In the genomic region with DNA sequence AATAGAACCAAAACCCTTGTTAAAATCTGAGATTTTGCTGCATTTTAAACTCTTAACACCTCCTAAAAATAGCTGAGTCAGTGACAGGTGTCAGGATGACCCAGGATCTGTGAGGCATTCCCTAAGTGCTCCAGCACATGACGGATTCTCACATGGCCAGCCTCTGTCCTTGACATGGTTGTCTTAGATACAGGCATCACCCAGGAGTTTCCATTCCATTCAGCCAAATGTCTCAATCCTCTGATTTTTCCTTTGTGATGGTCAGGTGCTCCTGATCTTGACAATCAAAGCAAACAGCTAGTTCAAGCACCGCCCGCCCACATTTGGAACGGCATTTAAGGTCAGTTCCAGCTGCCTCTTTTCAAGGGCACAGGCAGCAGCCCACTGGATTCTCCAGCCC, we compare ENCODE assay signal across 20 mouse cellular contexts.
DNase-seq lines count a peak whose midpoint lies in the region; ATAC-seq and TF ChIP-seq lines count a peak whose summit lies in the region.
"Had no signal": no experiment of that assay in that cellular context is flagged by ENCODE, and none has a peak within 500 bp of the region (broad histone marks: within the 10 kb centered on the region; RNA-seq: fewer than 3 reads in every experiment).

No protein-coding gene starts in this region.

- no peak overlapping the region for H3K4me2 ChIP-seq in heart, embryonic 12.5 days
- H3K4me2 ChIP-seq in myocyte (ENCODE audit: low read depth) = no peak overlapping the region
- no peak overlapping the region for H3K4me2 ChIP-seq in forebrain, embryonic 11.5 days (ENCODE audit: low read depth, low read length, severe bottlenecking)
- H3K4me2 ChIP-seq: forebrain, embryonic 12.5 days; neural tube, embryonic 13.5 days had no signal

- 56% methylated on average over 4 of the region's 4 CpGs for WGBS in heart, embryonic 12.5 days
- 93% methylated on average over 4 of the region's 4 CpGs for WGBS in forebrain, embryonic 11.5 days

- H3K4me1 ChIP-seq in heart, embryonic 12.5 days (replicated peaks) = peaks cover 19% of the 10 kb centered on the region
- H3K4me1 ChIP-seq in forebrain, embryonic 11.5 days (replicated peaks; ENCODE audit: control insufficient read depth, insufficient read depth, low read length) = no peaks in the 10 kb centered on the region
- H3K4me1 ChIP-seq: forebrain, embryonic 12.5 days; neural tube, embryonic 13.5 days had no signal

- H3K27ac ChIP-seq in heart, embryonic 12.5 days (ENCODE audit: poor library complexity, severe bottlenecking) = no peak overlapping the region; the same call in 1 of the 2 replicates
- H3K27ac ChIP-seq in forebrain, embryonic 11.5 days (ENCODE audit: low read depth, low read length) = no peak overlapping the region
- H3K27ac ChIP-seq: forebrain, embryonic 12.5 days; neural tube, embryonic 13.5 days had no signal

- H3K9me3 ChIP-seq in heart, embryonic 12.5 days (replicated peaks) = no peaks in the 10 kb centered on the region
- no peaks in the 10 kb centered on the region for H3K9me3 ChIP-seq in forebrain, embryonic 11.5 days (ENCODE audit: control insufficient read depth, low read length)
- H3K9me3 ChIP-seq: forebrain, embryonic 12.5 days; neural tube, embryonic 13.5 days had no signal

- no peak overlapping the region for H3ac ChIP-seq in myocyte (ENCODE audit: control insufficient read depth, insufficient read length)

- H3K27me3 ChIP-seq in heart, embryonic 12.5 days (replicated peaks) = no peaks in the 10 kb centered on the region
- no peaks in the 10 kb centered on the region for H3K27me3 ChIP-seq in myocyte (ENCODE audit: control insufficient read depth, insufficient read depth, insufficient read length)
- H3K27me3 ChIP-seq in forebrain, embryonic 11.5 days (ENCODE audit: control insufficient read depth, insufficient read depth, low read length) = no peaks in the 10 kb centered on the region
- H3K27me3 ChIP-seq: forebrain, embryonic 12.5 days; neural tube, embryonic 13.5 days; Patski had no signal

- no peaks in the 10 kb centered on the region for H3K36me3 ChIP-seq in heart, embryonic 12.5 days
- H3K36me3 ChIP-seq in myocyte (ENCODE audit: control insufficient read depth, insufficient read depth) = no peaks in the 10 kb centered on the region
- H3K36me3 ChIP-seq in forebrain, embryonic 11.5 days (ENCODE audit: control insufficient read depth, insufficient read depth, low read length) = no peaks in the 10 kb centered on the region
- H3K36me3 ChIP-seq: forebrain, embryonic 12.5 days; neural tube, embryonic 13.5 days had no signal

- no peak for ATAC-seq in heart, embryonic 12.5 days (ENCODE audit: insufficient number of reproducible peaks, low FRiP score)
- no peak for ATAC-seq in forebrain, embryonic 11.5 days (replicated peaks; ENCODE audit: low FRiP score)
- ATAC-seq: inflammation-experienced regulatory T-cells, adult 6 months; liver, postnatal 0 days; Patski had no signal

- H3K4me3 ChIP-seq in heart, embryonic 12.5 days = no peak overlapping the region
- no peak overlapping the region for H3K4me3 ChIP-seq in myocyte
- no peak overlapping the region for H3K4me3 ChIP-seq in forebrain, embryonic 11.5 days (ENCODE audit: low read depth, low read length)
- H3K4me3 ChIP-seq: forebrain, embryonic 12.5 days; neural tube, embryonic 13.5 days had no signal

- no peaks in the 10 kb centered on the region for H3K79me2 ChIP-seq in myocyte (ENCODE audit: control insufficient read depth, insufficient read depth)

- DNase-seq in heart, adult 11 months = peak; percentile 95
- DNase-seq in WW6 (ENCODE audit: low read depth, low spot score) = peak; percentile 11
- peak; percentile 38 to 60 for DNase-seq in adrenal gland, postnatal 36 days
- DNase-seq in yolk sac, embryonic 10.5 days (ENCODE audit: low spot score) = no peak
- no peak for DNase-seq in forebrain, embryonic 11.5 days (ENCODE audit: low spot score)
- DNase-seq: B cell, adult 2 months; cerebellum, adult 9-10 months; gastrocnemius, postnatal 25 days; kidney, adult 9 months; layer of hippocampus, postnatal 36 days; liver; liver, postnatal 0 days; lung, postnatal 14 days; right cerebral cortex, adult 18-20 months had no signal

- TF ChIP-seq POLR2A in myocyte (IDR thresholded peaks at IDR 0.05; ENCODE audit: insufficient read length, low read depth) = no peak

- no peak overlapping the region for H3K9ac ChIP-seq in heart, embryonic 12.5 days
- H3K9ac ChIP-seq in forebrain, embryonic 11.5 days (ENCODE audit: low read length) = no peak overlapping the region
- H3K9ac ChIP-seq: forebrain, embryonic 12.5 days; liver, postnatal 0 days; neural tube, embryonic 13.5 days had no signal

TF ChIP-seq in myocyte, 11 proteins besides CTCF, POLR2A, EP300 and RAD21:
- TF ChIP-seq MYOD1 (IDR thresholded peaks at IDR 0.05; ENCODE audit: control insufficient read depth in 1 of 3, insufficient read length in 2 of 3, low read depth in 2 of 3) = peak; percentile 3 to 63 (median 8)
- no peak for TF ChIP-seq CEBPB (IDR thresholded peaks at IDR 0.05; ENCODE audit: insufficient read depth, poor library complexity, severe bottlenecking)
- no peak for TF ChIP-seq USF1 (IDR thresholded peaks at IDR 0.05; ENCODE audit: low read depth)
- no peak for TF ChIP-seq TCF3 (IDR thresholded peaks at IDR 0.05; ENCODE audit: insufficient read length, low read depth)
- no peak for TF ChIP-seq REST (IDR thresholded peaks at IDR 0.05; ENCODE audit: insufficient read depth, insufficient read length)
- no peak for TF ChIP-seq E2F4 (IDR thresholded peaks at IDR 0.05; ENCODE audit: insufficient read depth)
- peak in 2 of 3 experiments; percentile 6 to 46 for TF ChIP-seq MYOG (IDR thresholded peaks at IDR 0.05; ENCODE audit: control insufficient read depth in 1 of 3, insufficient read depth in 1 of 3, insufficient read length in 2 of 3, low read depth in 2 of 3)
- no peak for TF ChIP-seq SRF (IDR thresholded peaks at IDR 0.05; ENCODE audit: control insufficient read depth, insufficient read length, low read depth)

Comparison
In these comparisons a context has a peak if more than half of its experiments do, and no peak if none do; other contexts are left out.
1. DNase-seq: peak in heart, adult 11 months (single experiment), WW6 (single experiment) and adrenal gland, postnatal 36 days (2 of 2); none in yolk sac, embryonic 10.5 days (single experiment) and forebrain, embryonic 11.5 days (single experiment).